Mouse (Mus musculus) left cerebral cortex, postnatal 4 days (tissue): Measurements from ENCODE around the gene Col4a5. TPM values are rescaled to one million over a fixed set of nuclear protein-coding genes. Genes with fewer than 3 reads are reported as not detected.

Source experiments
- total RNA-seq, 2 experiments: library from RNA; stranded (reverse); gene quantifications; 2 replicates each; pipeline ENCODE4 v1.2.3; 2021

The Col4a5 gene
- total RNA-seq, 2 experiments from 2014 or later: 8.3 to 9.8 TPM

Other genes starting within 250 kb of the Col4a5 start
- 1 to 10 TPM; 3.5 to 5.2 TPM for gene Col4a6, start 1.3 kb upstream of the Col4a5 start, total RNA-seq
- 1 to 10 TPM in 1 of 2 experiments, under 1 TPM in 1; 0.88 to 3.7 TPM for gene Irs4, start 249.9 kb downstream of the Col4a5 start, total RNA-seq